Mouse (Mus musculus) intestine, embryonic 14.5 days (tissue): ENCODE data around the gene Smyd5. TPM values are rescaled to one million over a fixed set of nuclear protein-coding genes. Genes with fewer than 3 reads are reported as not detected.
A peak's percentile ranks its signal among the peaks of the same experiment; 100 is the strongest.
"Not testable (repeated sequence)": the region's sequence is repeated elsewhere in the genome, so short reads cannot be mapped to it uniquely, and the experiment has no call there.

ENCODE experiments used
- ATAC-seq: fragments of 200-750 bp; cut with Nextera tagmentation; replicated peaks from 2 replicates; pipeline ENCODE4 v1.8.0; 2017; ENCODE audit warnings: low read depth, moderate number of reproducible peaks, moderate TSS enrichment, moderate library complexity; ENCODE audit not compliant: low FRiP score, low TSS enrichment
- DNase-seq: peaks from one replicate; pipeline ENCODE4 v3.0.0-alpha.2; 2018; ENCODE audit warnings: low spot score
- H3K27ac ChIP-seq: fragments of 300-500 bp; sonication (generic); 2 replicates; pipeline ENCODE4 v1.5.1; 2014; ENCODE audit warnings: low read depth, mild to moderate bottlenecking, control low read depth
- H3K27me3 ChIP-seq: fragments of 300-500 bp; sonication (generic); replicated peaks from 2 replicates; pipeline ENCODE4 v1.6.1; 2014; ENCODE audit warnings: low read length, control low read depth; ENCODE audit not compliant: control insufficient read depth, insufficient read depth
- H3K36me3 ChIP-seq: fragments of 300-500 bp; sonication (generic); 2 replicates; pipeline ENCODE4 v1.6.1; 2014; ENCODE audit warnings: low read length, control low read depth; ENCODE audit not compliant: control insufficient read depth, insufficient read depth
- H3K4me1 ChIP-seq: fragments of 300-500 bp; sonication (generic); replicated peaks from 2 replicates; pipeline ENCODE4 v1.6.1; 2014; ENCODE audit warnings: low read length, control low read depth, mixed read lengths; ENCODE audit not compliant: control insufficient read depth, insufficient read depth
- H3K4me2 ChIP-seq: fragments of 300-500 bp; sonication (generic); 2 replicates; pipeline ENCODE4 v1.6.1; 2014; ENCODE audit warnings: low read length
- H3K4me3 ChIP-seq: fragments of 300-500 bp; sonication (generic); 2 replicates; pipeline ENCODE4 v1.5.1; 2014; ENCODE audit warnings: low read depth, low read length, control low read depth, mixed read lengths
- H3K9ac ChIP-seq: fragments of 300-500 bp; sonication (generic); 2 replicates; pipeline ENCODE4 v1.6.1; 2014; ENCODE audit warnings: mild to moderate bottlenecking, low read length
- H3K9me3 ChIP-seq: fragments of 300-500 bp; sonication (generic); 2 replicates; pipeline ENCODE4 v1.6.1; 2016; ENCODE audit warnings: low read length, control low read depth; ENCODE audit not compliant: control insufficient read depth
- WGBS: fragments of 180-500 bp; shearing (Covaris S2); extraction: QIAGEN DNeasy Blood & Tissue Kit; methylation state at CpG from one replicate; pipeline ENCODE4 v1.1.7; 2014; 5-methylcytosine and 5-hydroxymethylcytosine counted together
- polyA plus RNA-seq: library from polyadenylated mRNA; unstranded; fragments of >200 nt; fragmentation: Nextera tagmentation; extraction: Ambion mirVana; gene quantifications from 2 replicates; pipeline ENCODE4 v1.2.1, GENCODE M21; 2014

Smyd5 gene
- polyA plus RNA-seq, 1 experiment from 2014 or later = 56.5 TPM

- H3K9me3 ChIP-seq = no peaks in the 10 kb centered on the region
- H3K4me3 ChIP-seq = no peak overlapping the region
- 85% methylated on average over 4 of the region's 4 CpGs for WGBS
- peaks cover 73% of the 10 kb centered on the region for H3K36me3 ChIP-seq
- no peak for DNase-seq
- H3K27ac ChIP-seq = no peak overlapping the region
- no peak overlapping the region for H3K9ac ChIP-seq
- H3K27me3 ChIP-seq = no peaks in the 10 kb centered on the region
- no peaks in the 10 kb centered on the region for H3K4me1 ChIP-seq
- H3K4me2 ChIP-seq = no peak overlapping the region
- no peak for ATAC-seq
Measured at GRCm38 (mm10) chr6:85441142-85441541, 9.4 kb downstream of the Smyd5 start.

- H3K27ac ChIP-seq = no peak overlapping the region
- H3K36me3 ChIP-seq = peaks cover 71% of the 10 kb centered on the region
- WGBS = 68% methylated on average over 3 of the region's 3 CpGs
- no peak overlapping the region for H3K4me2 ChIP-seq
- H3K4me3 ChIP-seq = no peak overlapping the region
- no peak for ATAC-seq
- H3K27me3 ChIP-seq = no peaks in the 10 kb centered on the region
- H3K4me1 ChIP-seq = no peaks in the 10 kb centered on the region
- no peak overlapping the region for H3K9ac ChIP-seq
- DNase-seq = no peak
- no peaks in the 10 kb centered on the region for H3K9me3 ChIP-seq
Measured at GRCm38 (mm10) chr6:85443488-85444233, 11.9 kb downstream of the Smyd5 start.

DNA sequence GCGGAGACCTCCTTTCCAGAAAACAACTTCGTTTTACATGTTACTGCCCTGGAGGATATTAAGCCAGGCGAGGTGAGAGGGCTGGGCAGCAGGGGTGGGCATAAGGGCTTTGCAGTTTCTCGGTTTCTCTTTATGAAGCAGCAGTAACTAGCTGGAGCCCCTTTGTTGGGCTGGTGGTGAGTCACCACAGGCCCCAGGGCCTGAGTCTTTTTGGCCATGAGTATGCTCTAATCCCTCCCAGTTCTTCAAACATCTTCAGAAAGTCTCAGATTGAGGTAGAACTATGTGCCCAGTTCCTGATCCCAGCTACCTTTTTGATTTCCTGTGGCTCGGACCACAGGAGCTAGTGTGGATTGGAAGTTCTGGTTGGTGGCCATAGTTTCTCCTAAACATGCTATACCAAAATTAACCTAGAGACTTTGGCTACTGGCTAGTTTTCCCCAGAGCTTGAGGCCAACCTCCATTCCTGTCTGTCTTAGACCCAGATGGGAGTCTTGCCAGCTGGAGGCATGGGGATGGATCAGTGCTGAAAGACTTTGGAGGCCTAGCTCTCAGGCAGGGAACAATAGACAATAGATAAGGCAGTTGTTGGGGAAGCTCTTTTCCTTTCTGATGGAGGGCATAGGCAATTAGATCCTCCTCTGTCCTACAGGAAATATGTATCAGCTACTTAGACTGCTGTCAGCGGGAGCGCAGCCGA is 12.6 kb downstream of the Smyd5 start:
- no peak overlapping the region for H3K4me2 ChIP-seq
- no peaks in the 10 kb centered on the region for H3K4me1 ChIP-seq
- ATAC-seq = no peak
- H3K36me3 ChIP-seq = peaks cover 64% of the 10 kb centered on the region
- 83% methylated on average over 8 of the region's 8 CpGs for WGBS
- no peak overlapping the region for H3K4me3 ChIP-seq
- H3K9ac ChIP-seq = no peak overlapping the region
- H3K9me3 ChIP-seq = no peaks in the 10 kb centered on the region
- H3K27ac ChIP-seq = no peak overlapping the region
- no peak for DNase-seq
- H3K27me3 ChIP-seq = no peaks in the 10 kb centered on the region

DNA sequence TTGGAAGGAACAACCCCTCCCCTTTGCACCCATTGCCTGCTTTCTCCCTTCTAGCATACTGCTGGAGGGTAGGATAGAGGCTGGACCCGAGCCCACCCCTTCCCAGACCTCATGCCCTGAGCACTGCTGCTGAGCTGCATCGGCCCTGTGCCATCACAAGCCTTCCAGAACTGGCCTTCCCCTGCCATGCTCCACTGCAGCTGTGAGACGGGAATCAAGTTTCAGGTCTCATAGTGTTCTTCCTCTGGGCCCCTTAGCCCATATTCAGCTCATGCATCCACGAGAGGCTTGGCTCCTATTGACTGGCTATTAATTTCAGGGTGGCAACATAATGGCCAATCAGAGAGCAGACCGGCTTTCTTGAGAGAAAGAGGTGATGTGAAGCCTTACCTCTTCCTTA is 13.5 kb downstream of the Smyd5 start:
- DNase-seq (no peak), ATAC-seq (no peak)
- H3K27ac ChIP-seq = no peak overlapping the region
- peaks cover 57% of the 10 kb centered on the region for H3K36me3 ChIP-seq
- H3K9ac ChIP-seq = no peak overlapping the region
- H3K4me3 ChIP-seq = no peak overlapping the region
- no peaks in the 10 kb centered on the region for H3K4me1 ChIP-seq
- WGBS = 83% methylated on average over 5 of the region's 5 CpGs
- no peaks in the 10 kb centered on the region for H3K27me3 ChIP-seq
- H3K4me2 ChIP-seq = no peak overlapping the region
- no peaks in the 10 kb centered on the region for H3K9me3 ChIP-seq

- H3K4me3 ChIP-seq = no peak overlapping the region
- DNase-seq (no peak), ATAC-seq (no peak)
- no peak overlapping the region for H3K27ac ChIP-seq
- H3K4me1 ChIP-seq = 0 out of 2 replicates have a peak, but pooled peaks cover 3% of the 10 kb centered on the region
- no peak overlapping the region for H3K4me2 ChIP-seq
- H3K36me3 ChIP-seq = peaks cover 38% of the 10 kb centered on the region
- H3K9me3 ChIP-seq = no peaks in the 10 kb centered on the region
- 83% methylated on average over 6 of the region's 6 CpGs for WGBS
- no peaks in the 10 kb centered on the region for H3K27me3 ChIP-seq
- H3K9ac ChIP-seq = no peak overlapping the region
Measured at GRCm38 (mm10) chr6:85447351-85447750, 15.6 kb downstream of the Smyd5 start.

- Histone ChIP-seq H3K36me3 (peaks cover 15% of the 10 kb centered on the region), H3K4me1 (peaks cover 22% of the 10 kb centered on the region), H3K4me2 (peak overlapping the region; percentile 96)
- not testable (repeated sequence) for H3K9me3 ChIP-seq, ATAC-seq, DNase-seq, H3K27me3 ChIP-seq, H3K4me3 ChIP-seq, H3K9ac ChIP-seq, H3K27ac ChIP-seq
- WGBS = 65% methylated on average over 1 of the region's 1 CpGs
Measured at GRCm38 (mm10) chr6:85450140-85450539, 18.4 kb downstream of the Smyd5 start.

GRCm38 (mm10) chr6:85450697-85451663 is 19.2 kb downstream of the Smyd5 start, which contains the start of gene Cct7:
Cct7 (plus strand) TSS chr6:85451514.
- WGBS = 2% methylated on average over 94 of the region's 96 CpGs
- no peaks in the 10 kb centered on the region for H3K9me3 ChIP-seq
- peak within 1 kb of the TSS; percentile 74 for H3K4me3 ChIP-seq
- DNase-seq (peak; percentile 97), ATAC-seq (peak; percentile 94)
- no peaks in the 10 kb centered on the region for H3K27me3 ChIP-seq
- peak within 1 kb of the TSS; percentile 89 for H3K9ac ChIP-seq
- H3K27ac ChIP-seq = peak within 1 kb of the TSS; percentile 93
- H3K4me2 ChIP-seq = peak within 1 kb of the TSS; percentile 96
- peaks cover 7% of the 10 kb centered on the region for H3K36me3 ChIP-seq
- peaks cover 22% of the 10 kb centered on the region for H3K4me1 ChIP-seq

DNA sequence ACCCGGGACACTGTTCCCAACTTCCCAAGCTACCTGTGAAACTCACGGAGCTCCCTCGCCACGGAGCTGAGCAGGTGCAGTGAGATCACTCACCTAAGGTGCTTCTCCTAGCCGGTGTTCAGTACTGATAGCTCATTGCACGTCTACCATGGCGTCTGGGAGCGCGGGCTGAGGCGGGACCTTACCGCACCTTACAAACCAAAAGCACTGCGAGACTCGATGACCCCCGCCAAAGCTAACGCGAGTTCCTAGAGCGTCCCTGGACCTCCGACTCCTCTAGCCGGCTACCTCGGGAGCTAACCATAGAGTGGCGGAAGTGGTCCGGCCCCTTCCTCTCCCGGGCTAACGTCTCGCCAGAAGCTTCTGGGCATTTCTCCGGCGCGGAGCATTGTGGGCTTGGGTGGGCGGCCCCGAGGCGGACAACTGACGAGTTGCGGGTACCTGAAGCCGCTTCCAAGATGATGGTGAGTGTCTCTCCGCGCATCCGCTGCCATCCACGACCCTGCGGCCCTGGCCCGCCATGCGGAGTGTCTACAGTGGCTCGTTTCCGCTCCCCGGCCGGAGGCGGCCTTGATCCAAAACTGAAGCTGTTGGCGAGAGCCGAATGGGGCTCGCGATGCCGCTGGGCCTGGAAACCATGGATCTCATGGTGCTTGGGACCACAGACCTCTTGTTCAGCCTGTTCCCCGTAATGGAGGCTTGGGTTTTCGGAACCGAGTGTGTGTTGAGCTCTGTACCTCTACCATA is 20.0 kb downstream of the Smyd5 start, which contains the start of gene Pradc1:
Pradc1 (minus strand) TSS at position 307 of the 747 bp plus-strand sequence.
- Histone ChIP-seq H3K9me3 (no peaks in the 10 kb centered on the region), H3K27ac (peak within 1 kb of the TSS; percentile 93), H3K36me3 (no peaks in the 10 kb centered on the region; the same call in 1 of the 2 replicates), H3K4me2 (peak within 1 kb of the TSS; percentile 96), H3K4me3 (peak within 1 kb of the TSS; percentile 74), H3K4me1 (peaks cover 22% of the 10 kb centered on the region), H3K27me3 (no peaks in the 10 kb centered on the region), H3K9ac (peak within 1 kb of the TSS; percentile 89)
- peak; percentile 93 for ATAC-seq
- under 1% methylated on average over 54 of the region's 54 CpGs for WGBS
- DNase-seq = peak; percentile 98
